Mouse (Mus musculus) lung, adult 2 months (tissue): ENCODE data around the gene Grin2a.

ENCODE experiments used
- CTCF ChIP-seq: fragments of 200-500 bp; IDR thresholded peaks from 2 replicates; pipeline ENCODE4 v1.5.1; 2011; ENCODE audit warnings: mild to moderate bottlenecking, low read length, control low read depth; ENCODE audit not compliant: insufficient read depth
- POLR2A ChIP-seq: fragments of 200-500 bp; IDR thresholded peaks from 2 replicates; pipeline ENCODE4 v1.6.1; 2011; ENCODE audit warnings: low read depth, mild to moderate bottlenecking, control low read depth, low read length, borderline replicate concordance; ENCODE audit errors: extremely low read depth

DNA sequence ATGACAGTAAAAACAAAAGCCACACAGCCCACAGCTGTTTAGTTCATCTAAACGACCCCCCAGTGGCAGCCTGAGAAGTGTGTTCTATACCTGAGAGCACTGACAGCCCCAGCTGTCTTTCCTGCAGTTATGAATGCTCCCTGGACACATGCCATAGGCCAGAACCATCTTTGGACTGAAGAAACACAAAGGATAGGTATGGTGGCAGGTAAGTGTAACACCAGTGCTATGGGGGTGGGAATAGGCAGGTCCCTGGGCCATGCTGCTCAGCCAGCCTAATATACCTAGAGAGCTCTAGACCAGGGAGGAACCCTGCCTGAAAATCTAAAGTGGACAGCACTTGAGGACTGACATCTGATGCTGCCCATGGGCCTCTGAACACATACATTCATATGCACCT, 93.9 kb downstream of the Grin2a start:
- TF ChIP-seq POLR2A (no peak), CTCF (no peak)
